Mouse (Mus musculus) embryonic fibroblast, embryonic 13.5 days (primary cell): ENCODE results near the gene Galntl6. TPM values are rescaled to one million over a fixed set of nuclear protein-coding genes. Genes with fewer than 3 reads are reported as not detected.

Experiments used
- H3K27ac ChIP-seq: 2 replicates; pipeline ENCODE4 v1.5.1; 2012; ENCODE audit warnings: low read length, control low read depth, inconsistent platforms; ENCODE audit not compliant: insufficient read depth
- H3K4me1 ChIP-seq: 2 replicates; pipeline ENCODE4 v1.6.1; 2011; ENCODE audit warnings: low read length; ENCODE audit not compliant: control insufficient read depth, insufficient read depth
- H3K4me3 ChIP-seq: 2 replicates; pipeline ENCODE4 v1.5.1; 2011; ENCODE audit warnings: mild to moderate bottlenecking, control low read depth, low read length; ENCODE audit not compliant: insufficient read depth
- CTCF ChIP-seq: IDR thresholded peaks from 2 replicates; pipeline ENCODE4 v1.5.1; 2011; ENCODE audit warnings: mild to moderate bottlenecking, control low read depth, low read length, moderate library complexity, borderline replicate concordance; ENCODE audit not compliant: insufficient read depth
- POLR2A ChIP-seq: IDR thresholded peaks from 2 replicates; pipeline ENCODE4 v1.6.1; 2011; ENCODE audit warnings: low read depth, mild to moderate bottlenecking, control low read depth, low read length, moderate library complexity
- polyA plus RNA-seq: library from polyadenylated mRNA; stranded (reverse); fragments of >200 nt; gene quantifications from 2 replicates; pipeline ENCODE4 v1.2.4, GENCODE M21; 2011; ENCODE audit warnings: low read depth; ENCODE audit not compliant: missing spikeins, insufficient read length

The Galntl6 gene
- polyA plus RNA-seq, 1 experiment = not detected

DNA sequence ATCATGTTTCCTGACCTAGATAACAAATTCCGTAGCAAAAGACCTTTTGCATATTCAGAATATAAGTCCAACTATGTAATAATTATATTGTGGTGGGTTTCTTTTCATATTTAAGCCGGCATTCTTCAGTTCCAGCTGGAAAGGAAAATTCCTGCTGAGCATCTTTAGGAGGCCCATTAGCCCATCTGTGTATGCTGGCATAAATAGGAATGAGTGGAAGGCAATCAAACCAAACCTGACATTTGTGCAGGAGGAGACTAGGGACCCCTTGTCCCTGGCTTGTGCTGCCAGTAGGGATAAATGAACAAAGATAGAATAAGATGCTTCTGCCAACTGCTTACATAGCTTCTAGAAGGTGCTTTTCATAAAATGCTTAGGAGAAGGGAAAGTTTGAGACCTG, 243.4 kb downstream of the Galntl6 start:
- no peak overlapping the region for H3K27ac ChIP-seq
- TF ChIP-seq POLR2A = no peak
- no peak overlapping the region for H3K4me3 ChIP-seq
- no peaks in the 10 kb centered on the region for H3K4me1 ChIP-seq

DNA sequence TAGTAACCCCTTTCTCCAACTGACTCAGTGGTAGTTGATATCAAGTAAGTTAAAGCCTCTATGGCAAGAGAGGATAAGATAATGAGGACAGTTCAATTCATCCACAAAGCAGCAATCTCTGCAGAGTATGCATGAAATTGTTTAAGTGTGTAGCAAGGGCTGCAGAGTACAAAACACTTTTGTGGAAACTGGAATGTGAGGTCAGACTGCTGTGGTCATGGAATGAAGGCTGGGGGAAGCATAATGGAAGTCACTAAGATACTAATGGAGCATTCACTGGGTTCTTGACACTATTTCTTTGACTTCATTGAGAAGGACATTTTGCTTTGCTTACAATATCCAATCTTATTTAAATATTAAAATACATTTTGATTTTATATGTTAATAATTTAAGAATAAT, 252.4 kb downstream of the Galntl6 start:
- no peak overlapping the region for H3K27ac ChIP-seq
- H3K4me1 ChIP-seq = no peaks in the 10 kb centered on the region
- H3K4me3 ChIP-seq = no peak overlapping the region
- TF ChIP-seq POLR2A (no peak), CTCF (no peak)

DNA sequence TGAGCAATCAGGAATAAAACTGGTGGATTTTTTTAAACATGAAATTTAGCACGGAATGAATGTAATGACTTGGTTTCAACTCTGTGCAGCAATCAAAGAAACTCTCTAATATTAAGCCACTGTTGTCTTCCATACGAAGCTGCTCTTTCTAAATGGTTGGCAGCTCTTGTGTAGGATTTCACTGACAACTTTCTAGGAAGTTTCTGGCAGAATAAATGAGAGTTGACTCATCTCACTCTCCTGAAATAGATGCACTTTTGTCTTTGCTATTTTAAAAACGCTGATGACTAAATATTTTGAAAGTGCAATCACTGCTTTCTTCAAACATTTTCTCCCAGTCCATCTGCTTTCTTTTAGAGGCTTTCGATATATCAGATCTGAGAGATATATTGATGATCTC, 256.8 kb downstream of the Galntl6 start:
- TF ChIP-seq CTCF (no peak), POLR2A (no peak)
- no peak overlapping the region for H3K27ac ChIP-seq
- no peak overlapping the region for H3K4me3 ChIP-seq
- no peaks in the 10 kb centered on the region for H3K4me1 ChIP-seq

DNA sequence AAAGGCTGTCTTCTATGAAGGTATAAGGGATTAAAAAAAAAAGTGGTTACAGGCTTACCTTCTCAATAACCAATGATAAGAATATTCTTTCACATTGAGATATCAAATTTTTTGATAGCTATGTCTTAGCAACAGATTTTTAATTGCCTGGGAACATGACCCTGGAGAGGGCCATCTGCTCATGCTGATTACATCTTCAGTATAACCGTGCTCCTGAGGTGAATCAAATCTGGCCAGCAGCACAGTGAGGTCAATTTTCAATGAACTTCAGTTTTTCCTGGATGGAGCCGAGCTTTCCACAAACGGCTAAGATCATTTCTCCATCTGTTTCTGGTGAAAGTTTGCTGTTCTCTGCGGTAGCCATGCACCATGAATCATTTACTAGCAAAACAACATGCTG, 306.0 kb downstream of the Galntl6 start:
- Histone ChIP-seq H3K4me3 (no peak overlapping the region), H3K27ac (no peak overlapping the region), H3K4me1 (no peaks in the 10 kb centered on the region)
- TF ChIP-seq CTCF = no peak
- no peak for TF ChIP-seq POLR2A

DNA sequence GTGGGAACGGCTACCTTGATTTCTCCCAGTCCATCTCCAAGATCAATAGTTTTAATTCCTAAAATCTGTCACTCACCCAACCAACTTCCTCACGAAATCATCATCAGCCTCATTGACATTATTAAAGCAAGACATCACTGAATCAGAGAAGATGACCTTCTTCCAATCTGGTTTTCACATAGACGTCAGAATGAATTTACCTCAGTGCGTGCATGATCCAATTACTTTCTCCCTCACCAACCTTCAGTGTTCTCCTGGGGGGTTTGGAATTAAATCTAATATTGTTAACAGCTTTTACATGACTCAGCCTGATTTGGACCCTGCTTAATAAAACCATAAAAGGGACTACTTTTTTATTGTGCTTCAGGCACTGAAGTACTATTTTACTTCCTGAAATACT, 307.7 kb downstream of the Galntl6 start:
- H3K27ac ChIP-seq = no peak overlapping the region
- TF ChIP-seq POLR2A (no peak), CTCF (no peak)

DNA sequence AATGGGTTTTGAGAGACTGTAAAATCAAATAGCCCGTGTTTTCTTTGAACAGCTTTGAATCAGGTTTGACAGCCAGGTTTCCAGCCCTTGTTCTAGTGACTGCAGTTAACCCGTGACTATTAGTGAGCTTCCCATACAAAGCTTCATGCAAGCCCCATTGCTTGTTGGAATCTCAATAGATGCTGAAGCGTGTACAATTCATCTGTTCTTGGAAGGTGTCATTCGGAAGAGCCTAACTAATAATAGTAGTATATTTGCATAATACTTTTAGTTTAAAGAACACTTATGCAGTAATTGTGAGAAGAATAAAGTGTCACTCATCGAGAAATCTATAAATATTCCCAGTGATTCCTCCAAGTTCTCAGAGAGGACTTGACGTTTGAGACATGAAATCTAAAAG, 314.6 kb downstream of the Galntl6 start:
- Histone ChIP-seq H3K4me3 (no peak overlapping the region), H3K27ac (no peak overlapping the region), H3K4me1 (no peaks in the 10 kb centered on the region)
- TF ChIP-seq CTCF (no peak), POLR2A (no peak)

More for the DNA sequence above, 307.7 kb downstream of the Galntl6 start:
- H3K4me1 ChIP-seq = no peaks in the 10 kb centered on the region
- no peak overlapping the region for H3K4me3 ChIP-seq

DNA sequence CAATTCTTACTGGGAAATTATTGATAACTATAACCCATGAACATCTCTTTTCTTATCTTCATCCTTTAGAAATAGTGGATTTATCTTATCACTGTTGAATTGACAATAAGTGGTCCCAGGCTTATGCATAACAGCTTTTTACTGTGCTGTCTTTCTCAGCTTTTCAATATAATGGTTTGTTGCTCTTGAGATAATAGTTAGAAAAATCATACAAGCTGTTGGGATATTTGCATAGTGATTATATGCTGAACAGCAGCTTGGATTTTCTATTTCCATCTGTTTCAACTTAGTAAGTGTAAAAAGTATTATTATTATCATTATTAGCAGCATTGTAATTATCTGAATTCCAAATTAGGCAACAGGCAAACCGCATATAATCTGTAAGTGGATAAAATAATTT, 337.1 kb downstream of the Galntl6 start:
- H3K4me3 ChIP-seq = no peak overlapping the region
- no peaks in the 10 kb centered on the region for H3K4me1 ChIP-seq
- no peak overlapping the region for H3K27ac ChIP-seq
- TF ChIP-seq CTCF (no peak), POLR2A (no peak)

DNA sequence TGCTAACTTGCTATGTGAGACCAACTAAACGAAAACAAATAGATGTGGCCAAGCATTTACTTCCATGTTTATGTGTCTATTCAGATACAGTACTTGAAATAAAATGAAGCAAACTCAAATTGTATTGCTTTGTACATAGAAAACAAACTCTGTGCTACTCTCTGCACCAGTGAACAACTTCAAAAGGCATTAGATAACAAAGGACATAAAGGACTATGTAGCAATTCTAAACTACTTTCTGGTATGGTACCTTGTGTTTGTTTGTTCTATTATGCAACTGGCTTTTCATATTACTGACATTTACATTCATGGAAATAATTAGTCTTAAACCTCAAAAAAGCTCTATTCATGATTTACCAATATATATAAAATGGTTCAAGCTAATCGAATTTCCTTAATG, 344.4 kb downstream of the Galntl6 start:
- no peak overlapping the region for H3K4me3 ChIP-seq
- H3K27ac ChIP-seq = no peak overlapping the region
- TF ChIP-seq POLR2A = no peak
- TF ChIP-seq CTCF = no peak
- H3K4me1 ChIP-seq = no peaks in the 10 kb centered on the region

DNA sequence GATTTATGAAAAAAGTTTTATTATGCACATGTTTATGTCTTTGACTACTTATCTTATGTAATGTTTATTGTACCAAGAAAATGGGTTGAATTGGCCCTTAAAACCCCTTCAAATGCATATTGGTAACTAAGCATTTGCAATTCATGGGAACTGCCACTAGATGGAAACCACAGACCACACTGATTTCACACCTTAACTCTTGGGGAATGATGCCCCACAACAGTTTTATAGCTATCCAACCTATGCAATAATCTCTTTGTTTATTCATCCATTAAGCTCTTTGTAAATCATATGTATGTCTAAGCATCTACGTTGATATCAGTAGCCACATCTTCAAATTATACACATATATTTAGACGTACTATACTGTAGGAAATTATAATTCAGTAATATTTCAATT, 346.3 kb downstream of the Galntl6 start:
- H3K27ac ChIP-seq = no peak overlapping the region
- H3K4me1 ChIP-seq = no peaks in the 10 kb centered on the region
- no peak for TF ChIP-seq CTCF
- TF ChIP-seq POLR2A = no peak
- H3K4me3 ChIP-seq = no peak overlapping the region

DNA sequence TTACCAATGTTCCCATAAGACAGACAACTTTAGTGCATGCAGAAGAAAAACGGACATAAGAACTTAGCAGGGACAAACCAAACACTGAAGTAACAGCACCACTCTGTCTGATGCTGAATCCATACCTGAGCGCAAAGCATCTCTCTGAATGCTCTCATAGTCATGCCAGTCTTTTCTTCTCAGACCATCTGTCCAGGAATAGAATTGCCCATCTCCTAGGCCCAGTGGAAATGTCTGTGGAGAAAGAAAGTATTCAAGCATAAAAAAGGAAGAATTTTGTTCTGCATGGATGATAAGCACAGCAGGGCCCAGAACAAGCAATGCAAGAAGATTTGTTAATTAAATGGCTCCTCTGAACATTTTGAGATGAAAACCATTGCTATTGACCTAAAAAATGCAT, 376.7 kb downstream of the Galntl6 start:
- Histone ChIP-seq H3K4me3 (no peak overlapping the region), H3K4me1 (no peaks in the 10 kb centered on the region), H3K27ac (no peak overlapping the region)
- TF ChIP-seq CTCF (no peak), POLR2A (no peak)

DNA sequence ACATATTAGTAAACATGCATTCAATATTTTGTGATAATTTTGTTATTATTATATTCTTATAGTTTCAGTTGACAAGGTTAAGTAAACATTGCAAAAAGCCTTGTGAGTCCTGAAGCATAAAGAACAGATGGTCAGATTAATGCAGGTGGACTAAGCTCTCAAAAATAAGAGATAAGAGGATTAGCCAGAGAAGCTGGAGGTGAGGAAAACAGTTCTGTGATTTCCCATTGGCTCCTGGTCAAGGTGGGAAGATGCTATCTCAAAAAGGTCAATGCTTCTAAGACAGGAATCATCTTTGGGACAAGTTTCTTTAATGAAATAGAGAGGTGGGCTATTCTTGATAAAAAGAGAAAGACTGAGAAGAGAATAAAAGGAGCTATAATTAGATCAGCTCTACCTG, 377.8 kb downstream of the Galntl6 start:
- no peak for TF ChIP-seq POLR2A
- TF ChIP-seq CTCF = no peak
- Histone ChIP-seq H3K4me3 (no peak overlapping the region), H3K27ac (no peak overlapping the region), H3K4me1 (no peaks in the 10 kb centered on the region)
